Mouse (Mus musculus) hematopoietic stem cell, adult 5-6 weeks (primary cell): ENCODE results near the gene Mcl1. TPM values are rescaled to one million over a fixed set of nuclear protein-coding genes. Genes with fewer than 3 reads are reported as not detected.
"Not testable (repeated sequence)": the region's sequence is repeated elsewhere in the genome, so short reads cannot be mapped to it uniquely, and the experiment has no call there.

ENCODE experiments used
- ATAC-seq, 2 experiments: fragments of 125-278 bp in 1 of 2; replicated peaks in 1 of 2; 2 replicates each; pipeline ENCODE4 v1.8.0; 2016 to 2017; ENCODE audit warnings: inconsistent platforms in 2 of 2, mild to moderate bottlenecking in 2 of 2, moderate number of reproducible peaks in 2 of 2, low read depth in 1 of 2, moderate TSS enrichment in 1 of 2; ENCODE audit not compliant: low FRiP score in 2 of 2, poor library complexity in 2 of 2, severe bottlenecking in 2 of 2, insufficient read depth in 1 of 2, low TSS enrichment in 1 of 2
- total RNA-seq: library from RNA; stranded (forward); fragments of 172-1452, 232-1000 nt; gene quantifications from 2 replicates; pipeline ENCODE4 v1.2.3, GENCODE M21; 2017

Gene Mcl1
- total RNA-seq: 285 and 320 TPM in 2 replicates

DNA sequence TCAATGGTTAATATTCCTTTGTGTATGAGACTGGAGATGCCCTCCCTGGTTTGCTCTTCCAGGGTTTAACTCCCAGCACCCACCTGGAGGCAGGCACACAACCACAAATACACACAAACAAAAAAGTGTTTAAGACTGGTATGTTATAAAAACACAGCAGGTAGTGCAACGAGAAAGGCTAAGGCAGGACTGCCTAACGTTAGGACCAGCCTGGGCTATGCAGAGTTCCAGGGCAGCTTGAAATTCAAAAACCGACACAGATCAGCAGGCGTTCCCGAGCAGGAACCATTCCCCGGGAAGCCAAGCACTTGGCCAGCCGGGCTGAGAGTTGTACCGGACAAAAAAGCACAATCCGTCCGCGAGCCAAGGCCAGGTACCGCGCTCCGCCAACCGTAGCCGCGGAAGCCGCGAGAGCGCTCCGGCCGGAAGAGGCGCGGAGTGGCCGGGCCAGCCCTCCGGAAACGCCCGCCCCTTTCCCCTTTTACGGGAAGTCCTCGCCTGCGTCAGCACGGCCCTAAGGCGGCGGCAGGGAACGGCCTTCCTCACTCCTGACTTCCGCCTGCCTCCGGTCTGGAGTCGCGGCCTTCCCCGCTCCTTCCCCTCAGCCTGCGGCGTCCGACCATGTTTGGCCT, at the start of gene Mcl1:
Mcl1 (plus strand) TSS at position 553 of the 632 bp plus-strand sequence.
- peak; percentile 63 to 75 for ATAC-seq

- no peak for ATAC-seq
Observed at GRCm38 (mm10) chr3:95609195-95609594, 49.4 kb upstream of the Mcl1 start.

DNA sequence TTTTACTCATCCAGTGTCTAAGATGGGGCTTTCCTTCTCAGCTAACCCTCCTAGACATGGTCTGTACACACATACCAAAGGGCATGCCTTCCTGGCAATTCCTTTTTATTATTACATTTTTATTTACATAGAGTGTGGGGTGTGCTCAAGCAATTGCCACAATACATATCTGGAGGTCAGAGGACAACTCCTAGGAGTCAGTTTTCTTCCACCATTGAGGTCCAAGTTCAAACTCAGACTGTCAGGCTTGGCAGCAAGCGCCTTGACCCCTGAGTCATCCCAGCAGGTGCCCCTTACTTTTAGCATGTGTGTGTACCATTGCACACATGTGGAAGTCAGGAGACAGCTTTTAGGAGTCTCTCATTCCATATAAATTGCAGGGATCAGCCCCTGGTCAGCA, 44.6 kb upstream of the Mcl1 start:
- ATAC-seq: no peak

- ATAC-seq: no peak
Observed at GRCm38 (mm10) chr3:95618511-95618910, 40.1 kb upstream of the Mcl1 start.

DNA sequence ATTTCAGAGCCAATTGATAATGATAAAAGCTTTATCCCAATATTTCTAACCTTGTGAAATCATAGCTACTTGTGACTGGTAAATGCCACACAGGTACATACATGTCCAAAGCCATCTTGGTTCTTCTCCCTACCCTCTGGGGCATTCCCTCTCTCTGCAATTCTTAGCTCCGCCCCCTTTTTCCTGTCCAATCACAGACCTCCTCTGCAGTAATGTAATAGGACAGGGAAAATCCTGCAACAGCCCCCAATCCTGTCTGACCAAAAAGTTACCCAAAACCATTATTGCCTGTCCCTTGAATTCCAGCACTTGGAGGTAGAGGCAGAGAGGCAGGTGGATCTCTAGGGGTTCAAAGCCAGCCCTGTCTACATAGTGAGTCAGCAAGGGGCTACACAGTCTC, 37.3 kb upstream of the Mcl1 start:
- ATAC-seq: no peak

- ATAC-seq: not testable (repeated sequence)
Observed at GRCm38 (mm10) chr3:95622421-95622820, 36.2 kb upstream of the Mcl1 start.

GRCm38 (mm10) chr3:95623551-95623950, 35.0 kb upstream of the Mcl1 start:
- no peak for ATAC-seq

- not testable (repeated sequence) for ATAC-seq
Observed at GRCm38 (mm10) chr3:95623991-95624515, 34.5 kb upstream of the Mcl1 start.

DNA sequence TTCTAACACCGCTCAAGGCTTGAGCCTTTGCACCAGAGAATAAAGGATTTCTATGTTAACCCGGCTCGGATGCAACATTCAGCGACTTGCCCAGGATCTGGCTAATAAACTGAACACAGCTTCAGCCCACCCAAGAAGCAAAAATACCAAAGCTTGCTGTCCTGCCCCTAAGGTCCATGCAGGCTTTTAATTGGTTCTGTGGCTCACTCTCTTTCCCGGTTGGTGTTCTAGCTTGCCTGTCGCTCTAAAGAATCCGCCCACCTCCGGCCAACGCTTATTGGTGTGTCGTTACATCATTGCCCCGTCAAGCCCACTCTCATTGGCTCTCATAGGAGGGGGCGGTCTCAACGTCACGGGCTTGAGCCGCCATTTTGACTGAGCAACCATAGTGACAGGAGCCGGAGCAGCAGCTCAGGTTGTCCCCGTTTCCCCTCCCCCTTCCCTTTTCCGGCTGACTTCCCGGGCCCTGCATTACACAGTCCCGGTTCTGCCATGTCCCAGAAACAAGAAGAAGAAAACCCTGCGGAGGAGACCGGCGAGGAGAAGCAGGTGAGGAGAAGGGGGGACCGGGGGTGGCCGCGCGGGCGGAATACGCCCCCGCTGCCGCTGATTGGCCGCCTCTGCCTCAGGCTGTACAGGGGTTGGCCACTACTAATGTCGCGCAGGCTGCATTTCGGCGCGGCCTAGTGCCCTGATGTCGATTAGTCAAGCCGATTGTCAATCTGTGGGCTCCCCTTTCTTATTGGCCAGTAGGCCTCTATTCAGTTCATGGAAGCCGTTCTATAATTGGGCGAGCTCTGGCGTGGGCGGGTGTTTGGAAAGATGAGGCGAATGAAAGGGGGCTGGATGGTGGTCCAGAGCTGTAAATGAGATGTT, 33.7 kb upstream of the Mcl1 start, which contains the start of gene Ensa:
Ensa (plus strand) TSS at position 366 of the 876 bp plus-strand sequence.
- ATAC-seq: peak; percentile 94 to 96

GRCm38 (mm10) chr3:95627763-95628162, 30.8 kb upstream of the Mcl1 start:
- ATAC-seq: no peak

DNA sequence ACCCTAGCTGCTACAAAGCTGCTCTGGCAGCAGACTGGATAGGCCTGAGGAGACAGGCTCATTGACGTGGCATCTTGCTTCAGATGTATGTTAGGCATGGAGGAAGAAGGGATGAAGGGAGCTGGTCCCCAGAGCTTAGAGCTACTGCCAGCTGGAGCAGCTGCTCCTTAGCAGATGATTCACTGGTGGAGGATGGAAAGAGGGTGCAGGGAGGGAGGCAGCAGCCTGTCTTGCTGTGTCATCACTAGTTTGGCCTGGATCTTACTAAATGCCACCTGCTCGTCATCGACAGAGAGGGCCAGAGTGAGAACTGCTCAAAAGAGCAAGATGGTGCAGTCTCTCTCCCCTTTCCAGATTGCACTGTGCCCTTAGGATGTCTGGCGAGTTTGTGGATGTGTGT, 28.8 kb upstream of the Mcl1 start:
- no peak for ATAC-seq

GRCm38 (mm10) chr3:95630856-95631255, 27.7 kb upstream of the Mcl1 start:
- no peak for ATAC-seq

- no peak for ATAC-seq
Observed at GRCm38 (mm10) chr3:95631304-95631703, 27.3 kb upstream of the Mcl1 start.

DNA sequence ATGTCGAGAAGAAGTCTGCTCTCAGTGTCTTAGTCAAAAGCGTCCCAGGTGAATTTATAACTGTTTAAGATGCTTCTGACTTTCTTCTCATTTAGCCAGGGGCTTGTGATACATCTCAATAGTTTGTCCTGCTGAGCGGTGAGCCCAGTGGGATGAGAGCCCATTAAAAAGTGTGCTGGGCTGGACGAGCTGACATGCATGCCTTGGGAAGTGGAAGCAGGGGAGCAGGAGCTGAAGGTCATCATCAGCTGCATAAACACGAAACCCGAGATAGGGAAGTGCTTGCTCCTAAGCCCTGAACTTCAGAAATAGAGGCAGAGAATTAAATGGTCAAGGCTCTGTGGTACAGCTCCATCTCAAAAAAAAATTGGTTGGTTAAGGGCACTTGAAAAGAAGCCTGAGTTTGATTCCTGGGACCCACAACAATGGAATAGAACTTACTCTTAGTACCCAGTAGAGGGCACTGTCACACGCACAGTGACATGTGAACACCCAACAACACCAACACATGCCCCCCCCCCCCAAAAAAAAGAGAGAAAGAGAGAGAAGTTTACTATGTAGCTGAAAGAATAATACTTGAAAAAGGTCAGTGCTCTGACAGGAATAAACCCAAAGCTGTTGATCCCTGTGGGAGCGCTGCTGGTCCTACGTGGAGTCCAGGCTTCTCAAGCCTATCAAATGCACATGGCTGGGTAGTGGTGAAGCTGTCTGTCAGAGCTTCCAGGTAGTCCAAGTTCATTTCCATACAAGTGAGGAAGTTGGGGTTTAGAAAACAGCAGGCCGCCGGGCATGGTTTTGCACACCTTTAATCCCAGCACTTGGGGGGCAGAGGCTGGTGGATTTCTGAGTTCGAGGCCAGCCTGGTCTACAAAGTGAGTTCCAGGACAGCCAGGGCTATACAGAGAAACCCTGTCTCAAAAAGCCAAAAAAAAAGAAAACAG, 25.7 kb upstream of the Mcl1 start:
- ATAC-seq: peak; percentile 22 to 43; a peak in 2 of 4 replicates

DNA sequence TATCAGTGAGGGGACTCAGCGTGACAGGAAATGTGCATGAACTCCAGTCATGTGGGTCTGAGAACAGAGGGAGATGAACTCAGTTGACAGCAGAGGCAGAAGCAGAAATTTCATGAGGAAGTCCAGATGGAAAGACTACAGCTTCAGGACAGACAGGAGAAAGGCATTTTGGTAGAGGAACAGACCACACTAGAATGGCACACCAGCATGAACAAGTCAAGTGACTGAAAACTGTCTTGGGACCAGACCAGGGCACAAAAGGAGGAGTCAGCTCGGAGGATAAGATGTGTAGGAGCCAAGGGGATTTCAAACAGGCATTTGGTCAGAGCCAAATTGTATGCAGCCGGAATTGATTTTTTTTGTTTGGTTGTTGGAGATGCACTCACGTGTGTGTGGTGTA, 23.0 kb upstream of the Mcl1 start:
- ATAC-seq: no peak

DNA sequence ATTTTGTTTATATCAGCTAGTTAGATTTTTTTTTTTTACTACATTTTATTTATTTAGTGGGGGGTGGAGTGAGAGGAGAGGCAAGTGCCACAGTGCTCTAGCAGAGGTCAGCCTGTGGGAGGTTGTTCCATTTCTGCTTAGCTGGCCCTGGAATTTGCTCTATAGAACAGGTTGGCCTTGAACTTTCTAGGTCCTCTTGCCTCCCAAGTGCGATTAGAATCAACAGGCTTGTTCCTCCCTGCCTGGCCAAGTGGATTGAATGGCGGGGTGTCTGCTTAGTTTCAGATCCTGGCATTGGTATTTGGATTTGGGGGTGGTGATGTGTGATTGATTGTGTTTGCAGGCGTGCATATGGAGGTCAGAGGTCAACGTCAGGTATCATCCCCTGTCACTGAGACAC, 22.5 kb upstream of the Mcl1 start:
- no peak for ATAC-seq

GRCm38 (mm10) chr3:95639694-95640093, 18.9 kb upstream of the Mcl1 start:
- no peak for ATAC-seq
